Mouse (Mus musculus) midbrain, embryonic 14.5 days (tissue): Measurements from ENCODE around the gene Ccdc85b. TPM values are rescaled to one million over a fixed set of nuclear protein-coding genes. Genes with fewer than 3 reads are reported as not detected.
"Not testable (repeated sequence)": the region's sequence is repeated elsewhere in the genome, so short reads cannot be mapped to it uniquely, and the experiment has no call there.

Experiments used
- ATAC-seq: fragments of 200-750 bp; cut with Nextera tagmentation; 2 replicates; pipeline ENCODE4 v1.8.0; 2017; ENCODE audit warnings: moderate number of reproducible peaks, moderate library complexity; ENCODE audit not compliant: low FRiP score, low TSS enrichment
- DNase-seq: peaks from one replicate; pipeline ENCODE4 v3.0.0-alpha.2; 2015
- H3K27ac ChIP-seq: fragments of 300-500 bp; sonication (generic); replicated peaks from 2 replicates; pipeline ENCODE4 v1.5.1; 2014; ENCODE audit warnings: mild to moderate bottlenecking, low read depth, low read length, moderate library complexity
- H3K27me3 ChIP-seq: fragments of 300-500 bp; sonication (generic); 2 replicates; pipeline ENCODE4 v1.6.1; 2014; ENCODE audit warnings: low read length, control low read depth, mixed read lengths; ENCODE audit not compliant: control insufficient read depth, insufficient read depth
- H3K36me3 ChIP-seq: fragments of 300-500 bp; sonication (generic); 2 replicates; pipeline ENCODE4 v1.6.1; 2014; ENCODE audit warnings: low read length, control low read depth; ENCODE audit not compliant: control insufficient read depth, insufficient read depth
- H3K4me1 ChIP-seq: fragments of 300-500 bp; sonication (generic); 2 replicates; pipeline ENCODE4 v1.6.1; 2014; ENCODE audit warnings: mild to moderate bottlenecking, antibody characterized with exemption, low read length, control low read depth; ENCODE audit not compliant: control insufficient read depth, insufficient read depth
- H3K4me2 ChIP-seq: fragments of 300-500 bp; sonication (generic); 2 replicates; pipeline ENCODE4 v1.6.1; 2014; ENCODE audit warnings: mild to moderate bottlenecking, low read length, moderate library complexity
- H3K4me3 ChIP-seq: fragments of 300-500 bp; sonication (generic); replicated peaks from 2 replicates; pipeline ENCODE4 v1.5.1; 2014; ENCODE audit warnings: low read depth, low read length
- H3K9ac ChIP-seq: fragments of 300-500 bp; sonication (generic); replicated peaks from 2 replicates; pipeline ENCODE4 v1.6.1; 2014; ENCODE audit warnings: mild to moderate bottlenecking, low read length, moderate library complexity
- H3K9me3 ChIP-seq: fragments of 300-500 bp; sonication (generic); 2 replicates; pipeline ENCODE4 v1.6.1; 2016; ENCODE audit warnings: low read length, control low read depth, mixed read lengths; ENCODE audit not compliant: control insufficient read depth
- WGBS: fragments of 180-500 bp; shearing (Covaris S2); extraction: QIAGEN DNeasy Blood & Tissue Kit; methylation state at CpG from one replicate; pipeline ENCODE4 v1.1.7; 2014; 5-methylcytosine and 5-hydroxymethylcytosine counted together
- polyA plus RNA-seq: library from polyadenylated mRNA; unstranded; fragments of >200 nt; fragmentation: Nextera tagmentation; extraction: Ambion mirVana; gene quantifications from 2 replicates; pipeline ENCODE4 v1.2.1, GENCODE M21; 2014

Gene Ccdc85b
- polyA plus RNA-seq, 1 experiment from 2014 or later: 7.6 TPM

- Histone ChIP-seq H3K27ac (peak overlapping the region; percentile 99), H3K4me2 (peak overlapping the region; percentile 78), H3K36me3 (peaks cover 41% of the 10 kb centered on the region), H3K9ac (peak overlapping the region; percentile 90), H3K4me3 (peak overlapping the region; percentile 96), H3K9me3 (no peaks in the 10 kb centered on the region), H3K27me3 (no peaks in the 10 kb centered on the region), H3K4me1 (peaks cover 25% of the 10 kb centered on the region)
- peak; percentile 9; the same call in 1 of the 2 replicates for ATAC-seq
- DNase-seq: peak; percentile 83
- under 1% methylated on average over 59 of the region's 59 CpGs for WGBS
Measured at GRCm38 (mm10) chr19:5490898-5491708, 33.4 kb upstream of the Ccdc85b start.

DNA sequence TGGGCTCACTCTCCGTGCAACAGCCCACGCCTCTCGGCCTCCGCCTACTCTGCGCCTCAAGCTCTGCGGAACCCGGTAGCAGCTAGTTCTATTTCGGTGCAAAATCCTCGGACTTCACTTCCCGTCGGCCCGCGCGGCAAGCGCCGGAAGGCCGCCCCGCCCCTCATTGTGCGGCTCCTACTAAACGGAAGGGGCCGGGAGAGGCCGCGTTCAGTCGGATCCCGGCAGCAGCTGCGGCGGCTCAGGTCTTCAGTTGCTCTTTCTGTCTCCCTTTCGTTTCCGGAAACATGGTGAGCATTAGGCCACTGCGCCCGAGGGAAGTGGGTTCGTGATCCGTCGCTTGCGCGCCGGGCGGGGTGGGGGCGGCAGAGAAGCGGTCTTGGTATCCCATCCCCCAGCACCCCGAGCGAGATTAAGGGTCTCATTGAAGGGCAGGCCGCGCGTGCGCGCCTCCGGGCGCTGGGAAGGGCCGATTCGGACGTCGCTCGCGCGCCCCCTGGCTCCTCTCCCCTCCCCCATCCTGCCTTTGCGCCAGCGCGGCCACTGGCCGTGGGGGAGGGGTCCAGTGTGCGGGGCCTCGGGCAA is 32.7 kb upstream of the Ccdc85b start, which contains the start of gene Cfl1:
Gene Cfl1 (plus strand): TSS at position 143 of the 585 bp plus-strand sequence.
- H3K27me3 ChIP-seq: no peaks in the 10 kb centered on the region
- WGBS: under 1% methylated on average over 62 of the region's 62 CpGs
- ATAC-seq (peak; percentile 73), DNase-seq (peak; percentile 98)
- H3K9ac ChIP-seq: peak within 1 kb of the TSS; percentile 90
- H3K4me3 ChIP-seq: peak within 1 kb of the TSS; percentile 96
- no peaks in the 10 kb centered on the region for H3K9me3 ChIP-seq
- peak within 1 kb of the TSS; percentile 78 for H3K4me2 ChIP-seq
- peaks cover 25% of the 10 kb centered on the region for H3K4me1 ChIP-seq
- peak within 1 kb of the TSS; percentile 99 for H3K27ac ChIP-seq
- peaks cover 41% of the 10 kb centered on the region for H3K36me3 ChIP-seq

DNA sequence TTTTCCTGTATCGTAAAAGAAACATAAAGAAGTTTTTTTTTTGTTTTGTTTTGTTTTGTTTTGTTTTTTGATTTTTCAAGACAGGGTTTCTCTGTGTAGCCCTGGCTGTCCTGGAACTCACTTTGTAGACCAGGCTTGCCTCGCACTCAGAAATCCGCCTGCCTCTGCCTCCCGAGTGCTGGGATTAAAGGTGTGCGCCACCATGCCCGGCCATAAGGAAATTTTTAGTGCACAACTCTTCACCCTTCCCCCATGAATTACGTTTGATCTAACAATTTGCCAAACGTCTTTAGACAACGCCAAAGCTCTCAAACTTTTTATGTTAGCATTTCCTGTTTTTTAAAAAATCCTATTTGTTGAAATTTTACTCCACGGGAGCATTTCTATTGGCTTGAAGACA is 32.0 kb upstream of the Ccdc85b start:
- 52% methylated on average over 10 of the region's 10 CpGs for WGBS
- H3K4me1 ChIP-seq: peaks cover 25% of the 10 kb centered on the region
- peak overlapping the region; percentile 96; the same call in 1 of the 2 replicates for H3K4me3 ChIP-seq
- ATAC-seq, DNase-seq, H3K27me3 ChIP-seq, H3K9me3 ChIP-seq, H3K9ac ChIP-seq: not testable (repeated sequence)
- H3K36me3 ChIP-seq: peaks cover 41% of the 10 kb centered on the region
- H3K27ac ChIP-seq: peak overlapping the region; percentile 99; the same call in 1 of the 2 replicates
- peak overlapping the region; percentile 78 for H3K4me2 ChIP-seq

- Histone ChIP-seq H3K27ac (peak overlapping the region; percentile 91), H3K36me3 (peaks cover 41% of the 10 kb centered on the region), H3K4me3 (peak overlapping the region; percentile 52), H3K4me2 (peak overlapping the region; percentile 78), H3K27me3 (no peaks in the 10 kb centered on the region), H3K4me1 (peaks cover 25% of the 10 kb centered on the region), H3K9ac (peak overlapping the region; percentile 47), H3K9me3 (no peaks in the 10 kb centered on the region)
- ATAC-seq (peak; percentile 72), DNase-seq (peak; percentile 95)
- under 1% methylated on average over 26 of the region's 26 CpGs for WGBS
Measured at GRCm38 (mm10) chr19:5488878-5489571, 31.3 kb upstream of the Ccdc85b start.

GRCm38 (mm10) chr19:5487768-5488550 is 30.3 kb upstream of the Ccdc85b start, which contains the start of gene Mus81:
TSS of gene Mus81 (minus strand) at chr19:5488402.
- peak within 1 kb of the TSS; percentile 78 for H3K4me2 ChIP-seq
- H3K4me3 ChIP-seq: peak within 1 kb of the TSS; percentile 52
- peak within 1 kb of the TSS; percentile 47 for H3K9ac ChIP-seq
- H3K9me3 ChIP-seq: no peaks in the 10 kb centered on the region
- H3K4me1 ChIP-seq: peaks cover 25% of the 10 kb centered on the region
- peaks cover 41% of the 10 kb centered on the region for H3K36me3 ChIP-seq
- H3K27me3 ChIP-seq: no peaks in the 10 kb centered on the region
- peak; percentile 57 for ATAC-seq
- H3K27ac ChIP-seq: peak within 1 kb of the TSS; percentile 91
- WGBS: under 1% methylated on average over 39 of the region's 39 CpGs
- peak; percentile 95 for DNase-seq

DNA sequence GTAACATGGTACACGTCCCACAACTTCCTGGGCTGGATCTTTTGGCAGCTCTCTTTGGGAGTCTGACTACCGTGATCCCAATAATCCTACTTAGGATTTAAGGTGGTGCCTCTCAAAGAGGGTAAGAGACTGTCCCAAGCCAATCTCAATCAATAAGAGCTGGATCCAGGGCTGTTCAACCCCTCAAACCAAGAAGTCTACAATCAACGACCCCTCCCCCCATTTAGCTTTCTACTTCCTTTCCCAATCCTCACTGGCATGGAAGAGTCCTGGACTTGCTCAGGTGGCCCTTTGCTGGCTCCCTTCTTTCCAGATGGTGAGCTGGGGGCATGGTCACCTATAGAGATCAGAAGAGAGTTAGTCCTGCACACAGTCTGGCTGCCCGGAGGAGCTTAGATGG is 29.1 kb upstream of the Ccdc85b start:
- ATAC-seq: no peak
- Histone ChIP-seq H3K4me3 (no peak overlapping the region; the same call in 1 of the 2 replicates), H3K27ac (no peak overlapping the region), H3K9ac (no peak overlapping the region), H3K4me1 (peaks cover 20% of the 10 kb centered on the region), H3K4me2 (peak overlapping the region; percentile 78), H3K36me3 (peaks cover 46% of the 10 kb centered on the region), H3K27me3 (no peaks in the 10 kb centered on the region), H3K9me3 (no peaks in the 10 kb centered on the region)
- WGBS: 84% methylated on average over 4 of the region's 4 CpGs
- no peak for DNase-seq

- WGBS: 92% methylated on average over 8 of the region's 8 CpGs
- ATAC-seq: no peak
- Histone ChIP-seq H3K9me3 (no peaks in the 10 kb centered on the region), H3K36me3 (peaks cover 51% of the 10 kb centered on the region), H3K27ac (no peak overlapping the region), H3K4me2 (peak overlapping the region; percentile 78; the same call in 1 of the 2 replicates), H3K9ac (0 out of 2 replicates have a peak overlapping the region, but pooled peaks have one; percentile 10), H3K4me3 (no peak overlapping the region), H3K4me1 (peaks cover 18% of the 10 kb centered on the region), H3K27me3 (no peaks in the 10 kb centered on the region)
- DNase-seq: no peak
Measured at GRCm38 (mm10) chr19:5486286-5486685, 28.6 kb upstream of the Ccdc85b start.

DNA sequence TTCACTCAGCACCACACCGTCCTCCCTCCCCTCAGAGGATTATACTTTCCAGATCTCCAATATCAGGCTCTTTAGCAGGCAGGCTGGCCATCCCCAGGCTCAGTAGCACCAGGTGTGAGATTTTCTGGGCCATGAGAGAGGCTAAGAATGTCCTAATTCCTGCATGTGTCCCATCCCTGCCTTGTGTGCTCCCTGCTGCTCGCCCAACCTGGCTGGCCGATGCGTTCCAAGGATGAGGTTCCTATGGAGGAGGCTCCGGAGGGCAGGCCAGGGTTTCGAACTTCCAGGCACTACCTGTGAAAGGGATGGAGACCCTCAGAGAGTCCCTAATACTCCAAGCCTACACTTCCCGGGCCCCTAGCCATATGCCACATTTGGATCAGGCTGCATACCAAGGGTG is 28.1 kb upstream of the Ccdc85b start:
- Histone ChIP-seq H3K36me3 (peaks cover 52% of the 10 kb centered on the region), H3K9me3 (no peaks in the 10 kb centered on the region), H3K27me3 (no peaks in the 10 kb centered on the region), H3K4me3 (no peak overlapping the region), H3K4me1 (peaks cover 18% of the 10 kb centered on the region), H3K27ac (no peak overlapping the region), H3K4me2 (no peak overlapping the region), H3K9ac (0 out of 2 replicates have a peak overlapping the region, but pooled peaks have one; percentile 10)
- DNase-seq: no peak
- no peak for ATAC-seq
- WGBS: 93% methylated on average over 7 of the region's 7 CpGs
